Mouse (Mus musculus) spleen, adult 2 months (tissue): Measurements from ENCODE around the gene Spc24. TPM values are rescaled to one million over a fixed set of nuclear protein-coding genes. Genes with fewer than 3 reads are reported as not detected.

Source experiments
- DNase-seq, 2 experiments: peaks; one replicate each; pipeline versions ENCODE4 v3.0.0 to v3.0.0-alpha.2; 2012 to 2021; ENCODE audit warnings: low spot score in 2 of 2, low read depth in 1 of 2
- H3K27ac ChIP-seq: fragments of 200-500 bp; 2 replicates; pipeline ENCODE4 v1.5.1; 2012; ENCODE audit warnings: low read length, inconsistent platforms; ENCODE audit not compliant: insufficient read depth
- H3K27me3 ChIP-seq: fragments of 200-500 bp; 2 replicates; pipeline ENCODE4 v1.6.1; 2012; ENCODE audit warnings: mild to moderate bottlenecking, moderate library complexity, low read length, inconsistent platforms; ENCODE audit not compliant: control insufficient read depth, insufficient read depth
- H3K36me3 ChIP-seq: fragments of 200-500 bp; 2 replicates; pipeline ENCODE4 v1.6.1; 2012; ENCODE audit warnings: mild to moderate bottlenecking, low read length, inconsistent platforms; ENCODE audit not compliant: control insufficient read depth, insufficient read depth
- H3K4me1 ChIP-seq: fragments of 200-500 bp; 2 replicates; pipeline ENCODE4 v1.6.1; 2011; ENCODE audit warnings: inconsistent platforms; ENCODE audit not compliant: control insufficient read depth, insufficient read depth, insufficient read length
- H3K4me3 ChIP-seq: fragments of 200-500 bp; 2 replicates; pipeline ENCODE4 v1.5.1; 2011; ENCODE audit warnings: mild to moderate bottlenecking, inconsistent platforms; ENCODE audit not compliant: insufficient read depth, insufficient read length; ENCODE audit errors: extremely low read depth
- CTCF ChIP-seq: fragments of 200-500 bp; IDR thresholded peaks from 2 replicates; pipeline ENCODE4 v1.5.1; 2011; ENCODE audit warnings: mild to moderate bottlenecking, inconsistent platforms; ENCODE audit not compliant: insufficient read depth, insufficient read length, insufficient replicate concordance; ENCODE audit errors: extremely low read depth
- POLR2A ChIP-seq: fragments of 200-500 bp; IDR thresholded peaks from 2 replicates; pipeline ENCODE4 v1.6.1; 2011; ENCODE audit warnings: low read depth, low read length, inconsistent platforms
- WGBS: fragments of 180-500 bp; shearing (Covaris S2); methylation state at CpG from one replicate; pipeline ENCODE4 v1.1.7; 2018; 5-methylcytosine and 5-hydroxymethylcytosine counted together
- polyA plus RNA-seq: library from polyadenylated mRNA; depleted of rRNA; stranded (reverse); fragments of >200 nt; gene quantifications from 2 replicates; pipeline ENCODE4 v1.2.3, GENCODE M21; 2012

Gene Spc24
- polyA plus RNA-seq, 1 experiment: 9.0 TPM

- TF ChIP-seq CTCF: no peak
- TF ChIP-seq POLR2A: no peak
- no peak for DNase-seq
- Histone ChIP-seq H3K4me1 (no peaks in the 10 kb centered on the region), H3K27ac (no peak overlapping the region), H3K4me3 (no peak overlapping the region), H3K36me3 (peaks cover 5% of the 10 kb centered on the region), H3K27me3 (no peaks in the 10 kb centered on the region)
- WGBS: 87% methylated on average over 10 of the region's 10 CpGs
These were observed 11.6 kb downstream of the Spc24 start for GRCm38 (mm10) chr9:21748491-21748890.

GRCm38 (mm10) chr9:21748033-21748432 lies 12.1 kb downstream of the Spc24 start:
- Histone ChIP-seq H3K36me3 (peaks cover 5% of the 10 kb centered on the region), H3K27ac (no peak overlapping the region), H3K4me1 (no peaks in the 10 kb centered on the region), H3K4me3 (no peak overlapping the region), H3K27me3 (no peaks in the 10 kb centered on the region)
- 79% methylated on average over 7 of the region's 7 CpGs for WGBS
- DNase-seq: no peak
- TF ChIP-seq CTCF (no peak), POLR2A (no peak)

GRCm38 (mm10) chr9:21747238-21747774 lies 12.8 kb downstream of the Spc24 start:
- TF ChIP-seq POLR2A (no peak), CTCF (no peak)
- no peaks in the 10 kb centered on the region for H3K27me3 ChIP-seq
- DNase-seq: no peak
- peaks cover 5% of the 10 kb centered on the region for H3K36me3 ChIP-seq
- no peaks in the 10 kb centered on the region for H3K4me1 ChIP-seq
- 90% methylated on average over 3 of the region's 3 CpGs for WGBS
- no peak overlapping the region for H3K27ac ChIP-seq
- H3K4me3 ChIP-seq: no peak overlapping the region

GRCm38 (mm10) chr9:21741514-21741913 lies 18.6 kb downstream of the Spc24 start:
- Histone ChIP-seq H3K27me3 (no peaks in the 10 kb centered on the region), H3K27ac (no peak overlapping the region), H3K4me3 (no peak overlapping the region), H3K36me3 (peaks cover 26% of the 10 kb centered on the region), H3K4me1 (no peaks in the 10 kb centered on the region)
- 83% methylated on average over 11 of the region's 11 CpGs for WGBS
- no peak for TF ChIP-seq CTCF
- no peak for TF ChIP-seq POLR2A
- DNase-seq: no peak

GRCm38 (mm10) chr9:21740427-21740826 lies 19.7 kb downstream of the Spc24 start:
- no peaks in the 10 kb centered on the region for H3K4me1 ChIP-seq
- peaks cover 26% of the 10 kb centered on the region for H3K36me3 ChIP-seq
- DNase-seq: no peak
- no peak for TF ChIP-seq POLR2A
- no peak for TF ChIP-seq CTCF
- WGBS: 89% methylated on average over 14 of the region's 14 CpGs
- H3K27ac ChIP-seq: no peak overlapping the region
- H3K4me3 ChIP-seq: no peak overlapping the region
- H3K27me3 ChIP-seq: no peaks in the 10 kb centered on the region

- TF ChIP-seq CTCF (no peak), POLR2A (no peak)
- Histone ChIP-seq H3K4me1 (no peaks in the 10 kb centered on the region), H3K36me3 (peaks cover 28% of the 10 kb centered on the region), H3K4me3 (no peak overlapping the region), H3K27ac (no peak overlapping the region), H3K27me3 (no peaks in the 10 kb centered on the region)
- no peak for DNase-seq
- 95% methylated on average over 7 of the region's 7 CpGs for WGBS
These were observed 21.3 kb downstream of the Spc24 start for GRCm38 (mm10) chr9:21738776-21739175.

- H3K27ac ChIP-seq: no peak overlapping the region
- WGBS: 97% methylated on average over 10 of the region's 10 CpGs
- H3K27me3 ChIP-seq: no peaks in the 10 kb centered on the region
- H3K4me1 ChIP-seq: no peaks in the 10 kb centered on the region
- no peak overlapping the region for H3K4me3 ChIP-seq
- TF ChIP-seq CTCF (no peak), POLR2A (no peak)
- DNase-seq: no peak
- H3K36me3 ChIP-seq: peaks cover 32% of the 10 kb centered on the region
These were observed 22.9 kb downstream of the Spc24 start for GRCm38 (mm10) chr9:21737188-21737587.
